ENCODE assay signal across 8 mouse cellular contexts in the genomic region with DNA sequence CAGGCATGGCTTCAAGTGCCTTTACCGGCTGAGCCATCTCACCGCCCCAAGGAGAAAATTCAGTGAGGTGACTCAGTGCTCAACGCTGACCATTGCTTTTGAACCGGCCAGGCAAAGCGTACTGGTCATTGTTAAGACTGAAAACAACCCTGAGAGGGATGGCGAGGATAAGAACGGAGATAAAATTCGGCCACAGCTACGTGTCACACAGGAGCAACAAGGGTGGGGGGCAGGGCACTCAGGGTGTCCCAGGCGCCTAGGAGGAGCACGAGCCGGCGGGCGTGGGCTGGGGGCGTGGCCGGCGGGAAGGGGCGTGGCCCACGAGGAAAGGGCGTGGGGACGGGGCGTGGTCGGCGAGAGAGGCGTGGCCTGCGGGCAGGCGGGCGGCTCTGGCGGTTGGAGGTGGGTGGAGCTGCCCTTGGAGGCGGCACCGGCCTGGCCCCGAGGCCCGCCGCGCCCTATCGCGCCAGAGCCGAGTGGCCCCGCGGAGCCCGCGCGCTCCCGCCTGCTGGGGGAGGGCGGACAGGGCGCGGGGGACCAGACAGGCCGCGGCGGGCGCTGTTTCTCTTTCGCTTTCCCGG.
A peak's percentile ranks its signal among the peaks of the same experiment; 100 is the strongest.
DNase-seq lines count a peak whose midpoint lies in the region; ATAC-seq and TF ChIP-seq lines count a peak whose summit lies in the region.

No protein-coding gene starts in this region.

- peaks cover 23% of the 10 kb centered on the region for H3K36me3 ChIP-seq in G1E (replicated peaks)
- H3K36me3 ChIP-seq in forebrain, postnatal 0 days (ENCODE audit: insufficient read depth), result no peaks in the 10 kb centered on the region
- H3K36me3 ChIP-seq in lung, embryonic 16.5 days (ENCODE audit: control insufficient read depth, insufficient read depth, low read length), result no peaks in the 10 kb centered on the region

- no peak for TF ChIP-seq CTCF in G1E (IDR thresholded peaks at IDR 0.05; ENCODE audit: low read depth, low read length)
- TF ChIP-seq CTCF in forebrain, postnatal 0 days (IDR thresholded peaks at IDR 0.05; ENCODE audit: low read depth), result no peak

- ATAC-seq in G1E (ENCODE audit: extremely low read depth, insufficient number of reproducible peaks, low FRiP score, poor library complexity, severe bottlenecking), result peak; percentile 74
- ATAC-seq in forebrain, postnatal 0 days, result peak; percentile 95
- ATAC-seq in hematopoietic stem cell, adult 5-6 weeks (replicated peaks in 1 of 2; ENCODE audit: insufficient read depth in 1 of 2, low FRiP score in 2 of 2, low TSS enrichment in 1 of 2, low read depth in 1 of 2, poor library complexity in 2 of 2, severe bottlenecking in 2 of 2), result peak; percentile 92 to 98
- ATAC-seq in lung, embryonic 16.5 days (ENCODE audit: low read depth), result peak; percentile 99

- peak overlapping the region; percentile 64 for H3K9ac ChIP-seq in forebrain, postnatal 0 days
- H3K9ac ChIP-seq in lung, embryonic 16.5 days (ENCODE audit: low read length), result peak overlapping the region; percentile 75

- H3K27ac ChIP-seq in forebrain, postnatal 0 days (ENCODE audit: low read depth, low read length), result peak overlapping the region; percentile 29; the same call in 1 of the 2 replicates
- peak overlapping the region; percentile 63 for H3K27ac ChIP-seq in lung, embryonic 16.5 days (ENCODE audit: low read length)

- H3K4me2 ChIP-seq in forebrain, postnatal 0 days (ENCODE audit: low read depth), result peak overlapping the region; percentile 87
- peak overlapping the region; percentile 88 for H3K4me2 ChIP-seq in lung, embryonic 16.5 days (ENCODE audit: low read depth, low read length)

- H3K4me1 ChIP-seq in G1E (ENCODE audit: insufficient read depth, low read depth, low read length), result peaks cover 27% of the 10 kb centered on the region
- peaks cover 5% of the 10 kb centered on the region; the same call in 1 of the 2 replicates for H3K4me1 ChIP-seq in forebrain, postnatal 0 days (ENCODE audit: insufficient read depth)
- peaks cover 6% of the 10 kb centered on the region; the same call in 1 of the 2 replicates for H3K4me1 ChIP-seq in lung, embryonic 16.5 days (replicated peaks; ENCODE audit: control insufficient read depth, insufficient read depth, low read length)

- peak overlapping the region; percentile 80 for H3K4me3 ChIP-seq in G1E (ENCODE audit: low read depth, low read length)
- H3K4me3 ChIP-seq in forebrain, postnatal 0 days (ENCODE audit: low read depth, low read length), result peak overlapping the region; percentile 80
- peak overlapping the region; percentile 77 for H3K4me3 ChIP-seq in lung, embryonic 16.5 days (ENCODE audit: low read length)

- no peaks in the 10 kb centered on the region for H3K9me3 ChIP-seq in G1E (replicated peaks)
- no peaks in the 10 kb centered on the region for H3K9me3 ChIP-seq in forebrain, postnatal 0 days (ENCODE audit: low read length)
- no peaks in the 10 kb centered on the region for H3K9me3 ChIP-seq in lung, embryonic 16.5 days (ENCODE audit: control insufficient read depth, low read length)

- DNase-seq in G1E (ENCODE audit: low spot score), result peak; percentile 91
- DNase-seq in cerebellum, adult 18-20 months, result peak; percentile 88 to 93
- peak; percentile 75 for DNase-seq in forebrain, postnatal 0 days
- peak; percentile 71 for DNase-seq in layer of hippocampus, adult 9-10 months (ENCODE audit: low spot score)
- peak; percentile 83 for DNase-seq in ovary, postnatal 10 days (ENCODE audit: low spot score)
- DNase-seq in thymus, postnatal 10 days (ENCODE audit: low spot score in 2 of 2), result peak; percentile 94 to 99

- peaks cover 14% of the 10 kb centered on the region; the same call in 1 of the 2 replicates for H3K27me3 ChIP-seq in G1E (ENCODE audit: insufficient read depth, low read length)
- peaks cover 3% of the 10 kb centered on the region; the same call in 1 of the 2 replicates for H3K27me3 ChIP-seq in forebrain, postnatal 0 days (ENCODE audit: insufficient read depth, low read length)
- peaks cover 5% of the 10 kb centered on the region for H3K27me3 ChIP-seq in lung, embryonic 16.5 days (ENCODE audit: control insufficient read depth, insufficient read depth, low read depth, low read length)

- WGBS in forebrain, postnatal 0 days, result 1% methylated on average over 35 of the region's 53 CpGs
- under 1% methylated on average over 39 of the region's 53 CpGs for WGBS in lung, embryonic 16.5 days

Comparison
In these comparisons a context has a peak if more than half of its experiments do, and no peak if none do; other contexts are left out.
1. Peak in every context shown above with its lines: DNase-seq, ATAC-seq, H3K4me3 ChIP-seq and H3K27ac ChIP-seq.